In genomic region chr9:106566437-106566836, GRCm38 (mm10) we compare ENCODE assay signal across 9 mouse cellular contexts. TPM values are rescaled to one million over a fixed set of nuclear protein-coding genes. Genes with fewer than 3 reads are reported as not detected.
DNase-seq lines count a peak whose midpoint lies in the region; ATAC-seq and TF ChIP-seq lines count a peak whose summit lies in the region.
"Had no signal": no experiment of that assay in that cellular context is flagged by ENCODE, and none has a peak within 500 bp of the region (broad histone marks: within the 10 kb centered on the region; RNA-seq: fewer than 3 reads in every experiment).

No protein-coding gene starts in this region.

- no peak overlapping the region for H3K27ac ChIP-seq in ES-E14 (ENCODE audit: insufficient read depth, low read depth, low read length, poor library complexity, severe bottlenecking)
- no peak overlapping the region for H3K27ac ChIP-seq in forebrain, embryonic 14.5 days (ENCODE audit: low read depth, low read length)
- no peak overlapping the region for H3K27ac ChIP-seq in layer of hippocampus, adult 2 months
- H3K27ac ChIP-seq: hindbrain, embryonic 15.5 days had no signal

- no peaks in the 10 kb centered on the region for H3K27me3 ChIP-seq in forebrain, embryonic 14.5 days (replicated peaks; ENCODE audit: control insufficient read depth, insufficient read depth, low read length)
- H3K27me3 ChIP-seq: hindbrain, embryonic 15.5 days had no signal

- peaks cover 3 to 4% of the 10 kb centered on the region in 2 experiments; a peak in 1 of 4 replicates for H3K4me1 ChIP-seq in ES-E14 (ENCODE audit: control insufficient read depth in 2 of 2, insufficient read depth in 2 of 2, low read length in 2 of 2, poor library complexity in 1 of 2)
- H3K4me1 ChIP-seq in forebrain, embryonic 14.5 days (ENCODE audit: control insufficient read depth, insufficient read depth, low read length), result no peaks in the 10 kb centered on the region
- H3K4me1 ChIP-seq: hindbrain, embryonic 15.5 days had no signal

- H3K36me3 ChIP-seq in ES-E14 (ENCODE audit: control insufficient read depth, insufficient read depth, low read length, poor library complexity, severe bottlenecking), result no peaks in the 10 kb centered on the region
- H3K36me3 ChIP-seq in forebrain, embryonic 14.5 days (ENCODE audit: control insufficient read depth, insufficient read depth, low read length), result no peaks in the 10 kb centered on the region
- H3K36me3 ChIP-seq: hindbrain, embryonic 15.5 days had no signal

- no peaks in the 10 kb centered on the region for H3K9me3 ChIP-seq in ES-E14 (ENCODE audit: control insufficient read depth, insufficient read depth, low read depth, low read length)
- no peaks in the 10 kb centered on the region for H3K9me3 ChIP-seq in forebrain, embryonic 14.5 days (replicated peaks; ENCODE audit: control insufficient read depth, low read length)
- H3K9me3 ChIP-seq: hindbrain, embryonic 15.5 days had no signal

- WGBS in forebrain, embryonic 14.5 days, result 65% methylated on average over 11 of the region's 11 CpGs

- no peak overlapping the region for H3K4me2 ChIP-seq in forebrain, embryonic 14.5 days (ENCODE audit: low read length)
- H3K4me2 ChIP-seq: hindbrain, embryonic 15.5 days had no signal

- H3K4me3 ChIP-seq in ES-E14 (ENCODE audit: insufficient read depth in 1 of 2, low read depth in 1 of 2, low read length in 2 of 2, poor library complexity in 1 of 2, severe bottlenecking in 1 of 2), result peak overlapping the region in 1 of 2 experiments; percentile 48; a peak in 2 of 4 replicates
- no peak overlapping the region for H3K4me3 ChIP-seq in forebrain, embryonic 14.5 days (ENCODE audit: low read depth, low read length)
- no peak overlapping the region for H3K4me3 ChIP-seq in layer of hippocampus, adult 2 months
- H3K4me3 ChIP-seq: hindbrain, embryonic 15.5 days had no signal

- in situ Hi-C loops in ES-E14 (cut with MboI; ENCODE audit: low sequenced_read_pairs in 2 of 2, unreplicated experiment in 2 of 2), result no loop called here

- ATAC-seq in forebrain, embryonic 14.5 days, result no peak

- no peak overlapping the region; the same call in 1 of the 2 replicates for H3K9ac ChIP-seq in ES-E14 (ENCODE audit: insufficient read depth, low read depth, low read length, poor library complexity, severe bottlenecking)
- H3K9ac ChIP-seq in forebrain, embryonic 14.5 days (ENCODE audit: low read length), result no peak overlapping the region
- H3K9ac ChIP-seq: hindbrain, embryonic 15.5 days had no signal

- DNase-seq in ES-E14 (ENCODE audit: low read depth, low spot score), result peak; percentile 20
- peak; percentile 19 for DNase-seq in adrenal gland, postnatal 14 days
- peak; percentile 44 to 64 for DNase-seq in kidney, postnatal 36 days
- DNase-seq in lung, postnatal 4 days, result peak; percentile 33 to 41
- no peak for DNase-seq in layer of hippocampus, postnatal 10 days (ENCODE audit: low spot score in 2 of 2)
- no peak for DNase-seq in forebrain, embryonic 14.5 days (ENCODE audit: low spot score)
- no peak for DNase-seq in layer of hippocampus, adult 2 months (ENCODE audit: low spot score in 2 of 2)
- DNase-seq: midbrain, embryonic 14.5 days had no signal

- no peak for TF ChIP-seq CTCF in layer of hippocampus, adult 2 months (conservative IDR thresholded peaks at IDR 0.05)

TF ChIP-seq in ES-E14, 5 proteins besides CTCF, POLR2A, EP300 and RAD21:
- TF ChIP-seq CHD2 (IDR thresholded peaks at IDR 0.05; ENCODE audit: low read depth, low read length) (no peak), ZC3H11A (IDR thresholded peaks at IDR 0.05; ENCODE audit: borderline replicate concordance, low read depth, low read length) (no peak), ZNF384 (IDR thresholded peaks at IDR 0.05; ENCODE audit: low read depth, low read length) (no peak), HCFC1 (IDR thresholded peaks at IDR 0.05; ENCODE audit: borderline replicate concordance, insufficient read depth, low read length) (no peak), MAFK (IDR thresholded peaks at IDR 0.05; ENCODE audit: insufficient read depth, low read depth, low read length) (no peak)

RNA-seq across cellular contexts. Expression of gene Iqcf4, which starts 4.4 kb away (rescaled TPM):
- total RNA-seq in ES-E14 (2012; rRNA removed), result not detected in 2 replicates
- total RNA-seq in adrenal gland, postnatal 14 days (2021), result not detected in 2 replicates
- not detected for total RNA-seq in layer of hippocampus, postnatal 10 days (2021)
- polyA plus RNA-seq in forebrain, embryonic 14.5 days (2014; fragmentation: Nextera tagmentation; extraction: Ambion mirVana), result not detected in 2 replicates
- total RNA-seq in layer of hippocampus, adult 2 months (2021), result not detected
- polyA plus RNA-seq: hindbrain, embryonic 15.5 days; midbrain, embryonic 14.5 days had no signal

RNA-seq across cellular contexts. Expression of gene Iqcf3, which starts 5.0 kb away (rescaled TPM):
- total RNA-seq in ES-E14 (2012; rRNA removed), result not detected in 2 replicates
- total RNA-seq in adrenal gland, postnatal 14 days (2021), result not detected in 2 replicates
- not detected for total RNA-seq in layer of hippocampus, postnatal 10 days (2021)
- not detected in 2 replicates for polyA plus RNA-seq in forebrain, embryonic 14.5 days (2014; fragmentation: Nextera tagmentation; extraction: Ambion mirVana)
- total RNA-seq in layer of hippocampus, adult 2 months (2021), result not detected
- polyA plus RNA-seq: hindbrain, embryonic 15.5 days; midbrain, embryonic 14.5 days had no signal

RNA-seq across cellular contexts. Expression of gene Iqcf5, which starts 52.1 kb away (rescaled TPM):
- 0.89 TPM in 1 of 2 replicates, not detected in the other for total RNA-seq in ES-E14 (2012; rRNA removed)
- not detected in 2 replicates for total RNA-seq in adrenal gland, postnatal 14 days (2021)
- 1 to 10 TPM in 1 of 2 experiments, not detected in 1; 1.5 TPM for total RNA-seq in layer of hippocampus, postnatal 10 days (2021)
- not detected in 2 replicates for polyA plus RNA-seq in forebrain, embryonic 14.5 days (2014; fragmentation: Nextera tagmentation; extraction: Ambion mirVana)
- not detected for total RNA-seq in layer of hippocampus, adult 2 months (2021)
- polyA plus RNA-seq: hindbrain, embryonic 15.5 days; midbrain, embryonic 14.5 days had no signal

RNA-seq across cellular contexts. Expression of gene Iqcf6, which starts 59.9 kb away (rescaled TPM):
- total RNA-seq in ES-E14 (2012; rRNA removed), result 0.53 TPM in 1 of 2 replicates, not detected in the other
- not detected in 2 replicates for total RNA-seq in adrenal gland, postnatal 14 days (2021)
- not detected for total RNA-seq in layer of hippocampus, postnatal 10 days (2021)
- polyA plus RNA-seq in forebrain, embryonic 14.5 days (2014; fragmentation: Nextera tagmentation; extraction: Ambion mirVana), result not detected in 2 replicates
- not detected for total RNA-seq in layer of hippocampus, adult 2 months (2021)
- polyA plus RNA-seq: hindbrain, embryonic 15.5 days; midbrain, embryonic 14.5 days had no signal

Comparison
In these comparisons a context has a peak if more than half of its experiments do, and no peak if none do; other contexts are left out.
1. DNase-seq: peak in ES-E14 (single experiment), adrenal gland, postnatal 14 days (single experiment), kidney, postnatal 36 days (2 of 2) and lung, postnatal 4 days (2 of 2); none in layer of hippocampus, postnatal 10 days (0 of 2), forebrain, embryonic 14.5 days (single experiment) and layer of hippocampus, adult 2 months (0 of 2).